Mouse (Mus musculus): ENCODE measurements around the gene Cyp4f40.
"Not testable (repeated sequence)": the region's sequence is repeated elsewhere in the genome, so short reads cannot be mapped to it uniquely, and the experiment has no call there.

Cyp4f40 gene

DNA sequence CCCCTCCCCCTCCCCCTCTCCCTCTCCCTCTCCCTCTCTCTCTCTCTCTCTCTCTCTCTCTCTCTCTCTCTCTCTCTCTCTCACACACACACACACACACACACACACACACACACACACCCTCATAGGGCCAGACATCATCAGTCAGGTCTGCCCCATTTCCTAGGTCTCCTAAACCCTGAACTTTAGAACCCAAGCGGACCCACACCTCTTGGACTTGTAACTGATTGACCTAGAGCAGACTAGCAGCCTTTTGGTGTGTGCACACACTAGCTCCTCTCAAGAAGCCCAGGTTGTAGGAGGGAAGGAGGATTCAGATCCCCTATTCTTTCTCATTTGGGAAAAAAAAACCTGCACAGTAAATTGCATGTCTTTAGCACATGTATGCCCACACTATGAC, 63.5 kb downstream of the Cyp4f40 start:
- DNase-seq = not testable (repeated sequence)

GRCm38 (mm10) chr17:32722771-32723170, 64.1 kb downstream of the Cyp4f40 start:
- DNase-seq = no peak

- not testable (repeated sequence) for DNase-seq
These were observed 67.7 kb downstream of the Cyp4f40 start for GRCm38 (mm10) chr17:32726360-32726759.

All from cerebellum, adult 9-10 months (tissue).